Mouse (Mus musculus) heart, embryonic 15.5 days (tissue): ENCODE results near the gene Nrxn3. TPM values are rescaled to one million over a fixed set of nuclear protein-coding genes. Genes with fewer than 3 reads are reported as not detected.

ENCODE experiments used
- ATAC-seq: fragments of 200-750 bp; cut with Nextera tagmentation; replicated peaks from 2 replicates; pipeline ENCODE4 v1.8.0; 2017; ENCODE audit warnings: low read depth, moderate TSS enrichment; ENCODE audit not compliant: insufficient number of reproducible peaks, insufficient read depth, low FRiP score
- H3K27ac ChIP-seq: fragments of 300-500 bp; sonication (generic); 2 replicates; pipeline ENCODE4 v1.5.1; 2015; ENCODE audit warnings: mild to moderate bottlenecking, inconsistent platforms
- H3K27me3 ChIP-seq: fragments of 300-500 bp; sonication (generic); 2 replicates; pipeline ENCODE4 v1.6.1; 2015; ENCODE audit warnings: inconsistent platforms
- H3K36me3 ChIP-seq: fragments of 300-500 bp; sonication (generic); 2 replicates; pipeline ENCODE4 v1.6.1; 2015; ENCODE audit warnings: mild to moderate bottlenecking, inconsistent platforms
- H3K4me1 ChIP-seq: fragments of 300-500 bp; sonication (generic); replicated peaks from 2 replicates; pipeline ENCODE4 v1.6.1; 2015; ENCODE audit warnings: inconsistent platforms
- H3K4me2 ChIP-seq: fragments of 300-500 bp; sonication (generic); 2 replicates; pipeline ENCODE4 v1.6.1; 2015; ENCODE audit warnings: inconsistent platforms, mild to moderate bottlenecking, moderate library complexity
- H3K4me3 ChIP-seq: fragments of 300-500 bp; sonication (generic); 2 replicates; pipeline ENCODE4 v1.5.1; 2015; ENCODE audit warnings: mild to moderate bottlenecking, inconsistent platforms
- H3K9ac ChIP-seq: fragments of 300-500 bp; sonication (generic); 2 replicates; pipeline ENCODE4 v1.6.1; 2015; ENCODE audit warnings: mild to moderate bottlenecking, inconsistent platforms
- H3K9me3 ChIP-seq: fragments of 300-500 bp; sonication (generic); replicated peaks from 2 replicates; pipeline ENCODE4 v1.6.1; 2016; ENCODE audit warnings: inconsistent platforms
- WGBS: fragments of 180-500 bp; shearing (Covaris S2); methylation state at CpG from one replicate; pipeline ENCODE4 v1.1.7; 2015; ENCODE audit warnings: mixed read lengths; 5-methylcytosine and 5-hydroxymethylcytosine counted together
- microRNA-seq: library from miRNA; unstranded; fragments of <30 nt; microRNA quantifications from one replicate; pipeline ENCODE4, GENCODE M21; 2016
- polyA plus RNA-seq: library from polyadenylated mRNA; unstranded; fragments of >200 nt; fragmentation: Nextera tagmentation; extraction: Ambion mirVana; gene quantifications from 2 replicates; pipeline ENCODE4 v1.2.1, GENCODE M21; 2015

The Nrxn3 gene
- polyA plus RNA-seq, 1 experiment from 2014 or later, result 1.1 TPM

GRCm38 (mm10) chr12:90337496-90338228 is 1615.0 kb downstream of the Nrxn3 start:
- no peak overlapping the region for H3K4me3 ChIP-seq
- no peaks in the 10 kb centered on the region for H3K9me3 ChIP-seq
- ATAC-seq, result no peak
- no peak overlapping the region for H3K4me2 ChIP-seq
- no peaks in the 10 kb centered on the region for H3K36me3 ChIP-seq
- no peaks in the 10 kb centered on the region for H3K27me3 ChIP-seq
- no peaks in the 10 kb centered on the region for H3K4me1 ChIP-seq
- no peak overlapping the region for H3K9ac ChIP-seq
- H3K27ac ChIP-seq, result no peak overlapping the region

GRCm38 (mm10) chr12:90338229-90338557 is 1615.5 kb downstream of the Nrxn3 start:
- no peaks in the 10 kb centered on the region for H3K9me3 ChIP-seq
- 76% methylated on average over 3 of the region's 3 CpGs for WGBS
- H3K27ac ChIP-seq, result no peak overlapping the region
- H3K36me3 ChIP-seq, result no peaks in the 10 kb centered on the region
- no peak for ATAC-seq
- H3K4me2 ChIP-seq, result no peak overlapping the region
- H3K4me3 ChIP-seq, result no peak overlapping the region
- no peaks in the 10 kb centered on the region for H3K4me1 ChIP-seq
- no peaks in the 10 kb centered on the region for H3K27me3 ChIP-seq
- no peak overlapping the region for H3K9ac ChIP-seq

Small RNAs within 50 kb of the gene (microRNA-seq; reads per million reads assigned to microRNA genes)
- gene Gm23989 (not detected), gene Gm27313 (not detected)
